Mouse (Mus musculus) liver, adult 2 months (tissue): Measurements from ENCODE around the gene Krtap27-1. TPM values are rescaled to one million over a fixed set of nuclear protein-coding genes. Genes with fewer than 3 reads are reported as not detected.

ENCODE experiments used
- DNase-seq: peaks from one replicate; pipeline ENCODE4 v3.0.0-alpha.2; 2011; ENCODE audit warnings: low read depth, low spot score; ENCODE audit errors: extremely low read depth
- H3K27ac ChIP-seq: fragments of 200-500 bp; replicated peaks from 2 replicates; pipeline ENCODE4 v1.5.1; 2012; ENCODE audit warnings: low read depth, mild to moderate bottlenecking, control low read depth, inconsistent platforms, low read length; ENCODE audit not compliant: insufficient read depth
- H3K27me3 ChIP-seq: fragments of 200-500 bp; 2 replicates; pipeline ENCODE4 v1.6.1; 2012; ENCODE audit warnings: mild to moderate bottlenecking, moderate library complexity, low read length, inconsistent platforms; ENCODE audit not compliant: control insufficient read depth, insufficient read depth
- H3K36me3 ChIP-seq: fragments of 200-500 bp; 2 replicates; pipeline ENCODE4 v1.6.1; 2012; ENCODE audit warnings: low read length, inconsistent platforms; ENCODE audit not compliant: control insufficient read depth, insufficient read depth
- H3K4me1 ChIP-seq: fragments of 200-500 bp; 2 replicates; pipeline ENCODE4 v1.6.1; 2011; ENCODE audit warnings: low read length; ENCODE audit not compliant: control insufficient read depth, insufficient read depth
- H3K4me3 ChIP-seq: fragments of 200-500 bp; 2 replicates; pipeline ENCODE4 v1.5.1; 2011; ENCODE audit warnings: low read depth, mild to moderate bottlenecking, control low read depth, low read length, moderate library complexity; ENCODE audit not compliant: insufficient read depth
- H3K79me2 ChIP-seq: fragments of 200-500 bp; 2 replicates; pipeline ENCODE4 v1.6.1; 2012; ENCODE audit warnings: inconsistent platforms, mild to moderate bottlenecking, low read length, moderate library complexity; ENCODE audit not compliant: control insufficient read depth, insufficient read depth
- H3K9ac ChIP-seq: fragments of 200-500 bp; 2 replicates; pipeline ENCODE4 v1.6.1; 2012; ENCODE audit warnings: low read depth, mild to moderate bottlenecking, control low read depth, inconsistent platforms, low read length
- CTCF ChIP-seq: fragments of 200-500 bp; IDR thresholded peaks from 2 replicates; pipeline ENCODE4 v1.5.1; 2011; ENCODE audit warnings: low read depth, low read length, control low read depth
- POLR2A ChIP-seq: fragments of 200-500 bp; IDR thresholded peaks from 2 replicates; pipeline ENCODE4 v1.6.1; 2011; ENCODE audit warnings: low read length, control low read depth; ENCODE audit not compliant: insufficient read depth; ENCODE audit errors: extremely low read depth
- WGBS: fragments of 180-500 bp; shearing (Covaris S2); methylation state at CpG from one replicate; pipeline ENCODE4 v1.1.7; 2018; 5-methylcytosine and 5-hydroxymethylcytosine counted together
- polyA plus RNA-seq: library from polyadenylated mRNA; depleted of rRNA; stranded (reverse); fragments of >200 nt; gene quantifications from 2 replicates; pipeline ENCODE4 v1.2.3, GENCODE M21; 2012
- total RNA-seq: library from RNA; depleted of rRNA; stranded (reverse); fragments of >200 nt; gene quantifications from 2 replicates; pipeline ENCODE4 v1.2.3, GENCODE M21; 2014

Krtap27-1 gene
- total and polyA plus RNA-seq, 2 experiments: not detected

- TF ChIP-seq CTCF (no peak), POLR2A (no peak)
- WGBS: 78% methylated on average over 1 of the region's 1 CpGs
- Histone ChIP-seq H3K27me3 (no peaks in the 10 kb centered on the region), H3K27ac (no peak overlapping the region), H3K4me3 (no peak overlapping the region), H3K9ac (no peak overlapping the region), H3K36me3 (no peaks in the 10 kb centered on the region), H3K79me2 (no peaks in the 10 kb centered on the region), H3K4me1 (no peaks in the 10 kb centered on the region)
- no peak for DNase-seq
Observed at GRCm38 (mm10) chr16:88651082-88651481, 20.4 kb downstream of the Krtap27-1 start.

- Histone ChIP-seq H3K4me1 (peaks cover 2% of the 10 kb centered on the region; the same call in 1 of the 2 replicates), H3K79me2 (no peaks in the 10 kb centered on the region), H3K27ac (no peak within 1 kb of the TSS), H3K27me3 (no peaks in the 10 kb centered on the region), H3K9ac (no peak within 1 kb of the TSS), H3K4me3 (no peak within 1 kb of the TSS), H3K36me3 (no peaks in the 10 kb centered on the region)
- TF ChIP-seq CTCF (no peak), POLR2A (no peak)
- no peak for DNase-seq
- WGBS: 86% methylated on average over 10 of the region's 10 CpGs
Observed at GRCm38 (mm10) chr16:88647358-88647846, 24.1 kb downstream of the Krtap27-1 start, which contains the start of gene Krtap26-1. TSS of gene Krtap26-1 (minus strand) at chr16:88647796.

- WGBS: 87% methylated on average over 8 of the region's 8 CpGs
- peaks cover 5% of the 10 kb centered on the region; the same call in 1 of the 2 replicates for H3K4me1 ChIP-seq
Observed at GRCm38 (mm10) chr16:88646366-88647111, 24.9 kb downstream of the Krtap27-1 start.

GRCm38 (mm10) chr16:88640053-88640452, 31.4 kb downstream of the Krtap27-1 start:
- no peak for DNase-seq
- 76% methylated on average over 3 of the region's 3 CpGs for WGBS
- peaks cover 5% of the 10 kb centered on the region; the same call in 1 of the 2 replicates for H3K4me1 ChIP-seq
- H3K4me3 ChIP-seq: no peak overlapping the region
- H3K27ac ChIP-seq: no peak overlapping the region
- H3K79me2 ChIP-seq: no peaks in the 10 kb centered on the region
- H3K36me3 ChIP-seq: no peaks in the 10 kb centered on the region
- no peak for TF ChIP-seq POLR2A
- TF ChIP-seq CTCF: no peak
- no peak overlapping the region for H3K9ac ChIP-seq
- H3K27me3 ChIP-seq: no peaks in the 10 kb centered on the region

More at GRCm38 (mm10) chr16:88646366-88647111, 24.9 kb downstream of the Krtap27-1 start:
- Histone ChIP-seq H3K27ac (no peak overlapping the region), H3K36me3 (no peaks in the 10 kb centered on the region), H3K79me2 (no peaks in the 10 kb centered on the region), H3K9ac (no peak overlapping the region), H3K4me3 (no peak overlapping the region), H3K27me3 (no peaks in the 10 kb centered on the region)
- DNase-seq: no peak
- TF ChIP-seq CTCF: no peak
- no peak for TF ChIP-seq POLR2A

GRCm38 (mm10) chr16:88635142-88635541, 36.3 kb downstream of the Krtap27-1 start:
- Histone ChIP-seq H3K9ac (no peak overlapping the region), H3K27me3 (no peaks in the 10 kb centered on the region), H3K4me3 (no peak overlapping the region), H3K36me3 (no peaks in the 10 kb centered on the region), H3K4me1 (peaks cover 2% of the 10 kb centered on the region; the same call in 1 of the 2 replicates), H3K27ac (no peak overlapping the region), H3K79me2 (no peaks in the 10 kb centered on the region)
- peak; percentile 86 for DNase-seq
- no peak for TF ChIP-seq POLR2A
- no peak for TF ChIP-seq CTCF
- WGBS: 17% methylated on average over 4 of the region's 4 CpGs

- H3K27me3 ChIP-seq: no peaks in the 10 kb centered on the region
- no peak overlapping the region for H3K4me3 ChIP-seq
- no peaks in the 10 kb centered on the region for H3K36me3 ChIP-seq
- H3K9ac ChIP-seq: no peak overlapping the region
- H3K79me2 ChIP-seq: no peaks in the 10 kb centered on the region
- no peak overlapping the region for H3K27ac ChIP-seq
- 19% methylated on average over 4 of the region's 4 CpGs for WGBS
- DNase-seq: peak; percentile 87
- TF ChIP-seq POLR2A (no peak), CTCF (peak; percentile 25; the same call in 1 of the 2 replicates)
- peaks cover 2% of the 10 kb centered on the region; the same call in 1 of the 2 replicates for H3K4me1 ChIP-seq
Observed at GRCm38 (mm10) chr16:88631474-88631873, 40.0 kb downstream of the Krtap27-1 start.
